ENCODE assay signal across 34 mouse cellular contexts in the genomic region with DNA sequence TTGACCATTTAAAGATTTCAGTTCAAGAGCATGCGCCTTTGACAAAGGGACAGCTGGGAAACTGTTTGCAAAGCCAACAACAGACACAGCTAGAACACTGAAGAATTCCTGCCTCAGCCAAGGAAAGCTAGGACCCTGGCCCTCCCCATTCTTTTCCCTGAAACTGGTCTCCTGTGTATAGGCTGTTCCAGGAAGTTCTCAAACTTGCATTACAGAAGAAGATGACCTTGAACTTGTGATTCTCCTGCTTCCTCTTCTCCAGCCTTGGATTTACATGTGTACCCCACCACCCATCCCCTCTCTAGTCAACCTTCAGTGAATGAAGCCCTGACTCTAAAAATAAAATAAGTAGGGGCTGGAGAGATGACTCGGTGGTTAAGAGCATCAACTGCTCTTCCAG.
"Had no signal": no experiment of that assay in that cellular context is flagged by ENCODE, and none has a peak within 500 bp of the region (broad histone marks: within the 10 kb centered on the region; RNA-seq: fewer than 3 reads in every experiment).

No protein-coding gene starts in this region.

- H3K9me3 ChIP-seq: heart, embryonic 12.5 days; heart, embryonic 13.5 days; heart, embryonic 15.5 days; hindbrain, embryonic 10.5 days; hindbrain, embryonic 12.5 days; hindbrain, embryonic 13.5 days; hindbrain, embryonic 15.5 days; intestine, embryonic 15.5 days; kidney, embryonic 15.5 days had no signal

- H3K27me3 ChIP-seq: heart, embryonic 12.5 days; heart, embryonic 13.5 days; heart, embryonic 15.5 days; hindbrain, embryonic 12.5 days; hindbrain, embryonic 13.5 days; hindbrain, embryonic 15.5 days; intestine, embryonic 15.5 days; kidney, embryonic 15.5 days had no signal

- DNase-seq: heart, postnatal 10 days; heart, postnatal 14 days; heart, postnatal 36 days; heart, postnatal 4 days; kidney, adult 11 months; kidney, adult 18-20 months; kidney, adult 2 months; kidney, adult 8-10 months; kidney, adult 9 months; kidney, postnatal 10 days; kidney, postnatal 14 days; kidney, postnatal 25 days; kidney, postnatal 36 days; kidney, postnatal 4 days; layer of hippocampus, adult 9-11 months; layer of hippocampus, postnatal 36 days had no signal

- H3K4me2 ChIP-seq: heart, embryonic 12.5 days; heart, embryonic 13.5 days; heart, embryonic 15.5 days; hindbrain, embryonic 12.5 days; hindbrain, embryonic 13.5 days; hindbrain, embryonic 14.5 days; hindbrain, embryonic 15.5 days; intestine, embryonic 15.5 days; kidney, embryonic 15.5 days had no signal

- H3K9ac ChIP-seq: heart, embryonic 12.5 days; heart, embryonic 13.5 days; heart, embryonic 15.5 days; hindbrain, embryonic 12.5 days; hindbrain, embryonic 13.5 days; hindbrain, embryonic 14.5 days; hindbrain, embryonic 15.5 days; intestine, embryonic 15.5 days; kidney, embryonic 15.5 days had no signal

- ATAC-seq: hindbrain, embryonic 16.5 days; hindbrain, postnatal 0 days; inflammation-experienced regulatory T-cells, adult 6 months; intestine, embryonic 15.5 days; intestine, embryonic 16.5 days; intestine, postnatal 0 days had no signal

- H3K36me3 ChIP-seq: heart, embryonic 12.5 days; heart, embryonic 13.5 days; heart, embryonic 15.5 days; hindbrain, embryonic 10.5 days; hindbrain, embryonic 12.5 days; hindbrain, embryonic 13.5 days; hindbrain, embryonic 15.5 days; intestine, embryonic 15.5 days; kidney, embryonic 15.5 days had no signal

- H3K4me1 ChIP-seq: heart, embryonic 12.5 days; heart, embryonic 13.5 days; heart, embryonic 15.5 days; hindbrain, embryonic 10.5 days; hindbrain, embryonic 12.5 days; hindbrain, embryonic 13.5 days; hindbrain, embryonic 15.5 days; intestine, embryonic 15.5 days; kidney, embryonic 15.5 days had no signal

- H3K27ac ChIP-seq: heart, embryonic 13.5 days; heart, embryonic 15.5 days; hindbrain, embryonic 10.5 days; hindbrain, embryonic 12.5 days; hindbrain, embryonic 13.5 days; hindbrain, embryonic 14.5 days; hindbrain, embryonic 15.5 days; hindbrain, postnatal 0 days; intestine, embryonic 15.5 days; kidney, embryonic 15.5 days; kidney, postnatal 0 days; layer of hippocampus, adult 2 months; left cerebral cortex, adult 2 months had no signal

- H3K4me3 ChIP-seq: heart, embryonic 12.5 days; heart, embryonic 13.5 days; heart, embryonic 15.5 days; hindbrain, embryonic 10.5 days; hindbrain, embryonic 12.5 days; hindbrain, embryonic 13.5 days; hindbrain, embryonic 15.5 days; intestine, embryonic 15.5 days; kidney, embryonic 15.5 days; layer of hippocampus, adult 2 months; left cerebral cortex, adult 2 months had no signal
